ENCODE assay signal across 15 mouse cellular contexts in the genomic region with DNA sequence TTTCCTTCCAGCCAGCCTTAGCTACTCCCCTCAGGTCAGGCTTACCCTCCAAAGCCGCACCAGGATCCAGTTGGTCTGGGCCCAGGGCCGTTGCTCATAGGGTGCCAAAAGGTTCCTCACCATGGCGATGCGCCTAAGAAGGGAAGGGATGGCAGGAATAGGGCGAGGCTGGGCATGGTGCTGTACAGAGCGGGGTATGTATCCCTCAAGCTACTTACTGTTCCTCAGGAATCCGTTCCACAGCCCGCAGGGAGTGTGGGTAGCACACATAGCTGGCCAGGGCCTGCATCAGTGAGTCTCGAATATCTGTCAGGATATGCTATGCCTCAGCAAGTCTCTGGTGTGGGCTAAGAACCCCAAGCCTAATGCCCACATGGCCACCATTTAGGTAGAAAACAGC. TPM values are rescaled to one million over a fixed set of nuclear protein-coding genes. Genes with fewer than 3 reads are reported as not detected.
"Had no signal": no experiment of that assay in that cellular context is flagged by ENCODE, and none has a peak within 500 bp of the region (broad histone marks: within the 10 kb centered on the region; RNA-seq: fewer than 3 reads in every experiment).

No protein-coding gene starts in this region.

- DNase-seq: kidney, postnatal 14 days; left cerebral cortex, postnatal 4 days; lung, adult 18-20 months; retina, postnatal 1 day; thymus, postnatal 4 days had no signal

- H3K9ac ChIP-seq: kidney, embryonic 15.5 days; limb, embryonic 13.5 days; liver, embryonic 14.5 days; neural tube, embryonic 15.5 days had no signal

- H3K4me2 ChIP-seq: kidney, embryonic 15.5 days; limb, embryonic 13.5 days; neural tube, embryonic 15.5 days had no signal

- H3K27me3 ChIP-seq: kidney, embryonic 15.5 days; limb, embryonic 13.5 days; neural tube, embryonic 15.5 days had no signal

- H3K4me3 ChIP-seq: kidney, embryonic 15.5 days; limb, embryonic 13.5 days; myocyte; neural tube, embryonic 15.5 days had no signal

- H3K27ac ChIP-seq: kidney, embryonic 15.5 days; limb, embryonic 13.5 days; liver, embryonic 14.5 days; neural tube, embryonic 15.5 days had no signal

- H3K9me3 ChIP-seq: kidney, embryonic 15.5 days; limb, embryonic 13.5 days; neural tube, embryonic 15.5 days had no signal

RNA-seq across cellular contexts. Expression of a gene that starts 21.9 kb away (rescaled TPM):
- total RNA-seq: layer of hippocampus, adult 8-10 months; layer of hippocampus, postnatal 14 days; left cerebral cortex, adult 18-20 months; left cerebral cortex, postnatal 10 days; left cerebral cortex, postnatal 4 days; megakaryocyte-erythroid progenitor cell, adult 5-6 weeks had no signal
- polyA plus RNA-seq: neural tube, embryonic 15.5 days had no signal
